Mouse (Mus musculus): Measurements from ENCODE around the gene Prl3d3.
"Not testable (repeated sequence)": the region's sequence is repeated elsewhere in the genome, so short reads cannot be mapped to it uniquely, and the experiment has no call there.

Gene Prl3d3

GRCm38 (mm10) chr13:27156490-27156889, at the start of gene Prl3d3:
Gene Prl3d3, plus strand, starts transcription at chr13:27156790.
- DNase-seq (ENCODE audit: low spot score), result not testable (repeated sequence)

- not testable (repeated sequence) for DNase-seq (ENCODE audit: low spot score)
Observed at GRCm38 (mm10) chr13:27121398-27121797, 35.2 kb upstream of the Prl3d3 start, which contains the start of gene Prl3d2. Gene Prl3d2, plus strand, starts transcription at chr13:27121698.

GRCm38 (mm10) chr13:27148264-27148663, 8.3 kb upstream of the Prl3d3 start:
- no peak for DNase-seq (ENCODE audit: low spot score)

GRCm38 (mm10) chr13:27196359-27196758, 39.8 kb downstream of the Prl3d3 start, which contains the start of gene Prl3c1:
Gene Prl3c1, plus strand, starts transcription at chr13:27196659.
- DNase-seq (ENCODE audit: low spot score), result no peak
